Mouse (Mus musculus) liver, embryonic 11.5 days (tissue): ENCODE measurements at regions not wholly inside any gene's neighbourhood (a gene's known extent, or its start where the extent isn't known, plus 50 kb on each side); places are given as distances from the start of the nearest gene placed in this dataset.

Source experiments
- ATAC-seq: fragments of 200-750 bp; cut with Nextera tagmentation; replicated peaks from 2 replicates; pipeline ENCODE4 v1.8.0; 2017; ENCODE audit warnings: moderate number of reproducible peaks, mild to moderate bottlenecking, moderate TSS enrichment, moderate library complexity; ENCODE audit not compliant: low FRiP score
- DNase-seq: peaks from one replicate; pipeline ENCODE4 v3.0.0-alpha.2; 2017; ENCODE audit warnings: low spot score
- H3K27ac ChIP-seq: fragments of 300-500 bp; sonication (generic); 2 replicates; pipeline ENCODE4 v1.5.1; 2014; ENCODE audit warnings: mild to moderate bottlenecking, low read depth, low read length, control low read depth
- H3K27me3 ChIP-seq: fragments of 300-500 bp; sonication (generic); replicated peaks from 2 replicates; pipeline ENCODE4 v1.6.1; 2014; ENCODE audit warnings: low read length, mixed read lengths; ENCODE audit not compliant: control insufficient read depth, insufficient read depth
- H3K36me3 ChIP-seq: fragments of 300-500 bp; sonication (generic); 2 replicates; pipeline ENCODE4 v1.6.1; 2014; ENCODE audit warnings: mild to moderate bottlenecking, low read length, moderate library complexity, mixed read lengths; ENCODE audit not compliant: control insufficient read depth, insufficient read depth
- H3K4me1 ChIP-seq: fragments of 300-500 bp; sonication (generic); replicated peaks from 2 replicates; pipeline ENCODE4 v1.6.1; 2014; ENCODE audit warnings: low read length, mixed read lengths; ENCODE audit not compliant: control insufficient read depth, insufficient read depth
- H3K4me2 ChIP-seq: fragments of 300-500 bp; sonication (generic); 2 replicates; pipeline ENCODE4 v1.6.1; 2014; ENCODE audit warnings: mild to moderate bottlenecking, control low read depth, moderate library complexity
- H3K4me3 ChIP-seq: fragments of 300-500 bp; sonication (generic); 2 replicates; pipeline ENCODE4 v1.5.1; 2014; ENCODE audit warnings: low read depth, low read length, control low read depth
- H3K9ac ChIP-seq: fragments of 300-500 bp; sonication (generic); 2 replicates; pipeline ENCODE4 v1.6.1; 2014; ENCODE audit warnings: low read depth, low read length, control low read depth
- H3K9me3 ChIP-seq: fragments of 300-500 bp; sonication (generic); 2 replicates; pipeline ENCODE4 v1.6.1; 2016; ENCODE audit warnings: low read length, inconsistent platforms, mixed read lengths; ENCODE audit not compliant: control insufficient read depth
- WGBS: fragments of 180-500 bp; shearing (Covaris S2); extraction: QIAGEN DNeasy Blood & Tissue Kit; methylation state at CpG from one replicate; pipeline ENCODE4 v1.1.7; 2014; 5-methylcytosine and 5-hydroxymethylcytosine counted together

DNA sequence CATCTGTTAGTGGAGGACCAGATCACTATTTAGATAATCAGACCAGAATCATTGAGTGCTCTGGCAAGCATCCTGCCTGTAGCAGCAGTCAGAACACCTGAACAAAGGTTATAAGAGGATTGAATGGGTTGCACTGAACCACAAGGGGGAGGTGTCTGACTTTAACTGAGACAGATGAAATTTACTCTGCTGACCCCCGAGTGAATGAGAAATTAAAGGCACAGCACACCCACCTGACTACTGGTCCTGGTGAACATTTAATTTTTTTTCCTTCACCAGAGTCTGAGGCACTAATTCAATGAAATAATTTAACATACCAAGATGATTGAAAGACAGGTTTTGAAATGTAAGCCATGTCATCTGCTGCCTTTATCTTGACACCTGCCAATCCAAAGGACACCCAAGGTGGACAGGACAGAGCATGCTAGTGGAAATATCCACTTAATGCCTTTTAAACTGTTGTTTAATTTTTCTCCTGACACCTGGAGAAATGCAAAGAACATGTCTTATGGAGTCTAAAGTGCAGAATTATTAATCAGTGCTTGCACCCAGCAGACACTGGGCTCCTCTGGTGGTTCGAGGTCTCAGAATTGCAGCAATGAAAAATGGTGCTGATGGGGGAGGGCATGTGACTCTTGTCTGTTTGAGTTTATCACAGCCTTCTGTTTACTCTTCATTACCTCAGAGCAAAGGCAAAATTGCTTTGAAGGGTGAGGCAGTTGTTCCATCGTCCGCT, 265.0 kb downstream of the Cmpk2 start:
- H3K9ac ChIP-seq = no peak overlapping the region
- 44% methylated on average over 4 of the region's 4 CpGs for WGBS
- H3K4me3 ChIP-seq = no peak overlapping the region
- H3K27ac ChIP-seq = no peak overlapping the region
- H3K4me2 ChIP-seq = no peak overlapping the region
- H3K27me3 ChIP-seq = no peaks in the 10 kb centered on the region
- ATAC-seq = no peak
- no peak for DNase-seq
- H3K9me3 ChIP-seq = no peaks in the 10 kb centered on the region
- no peaks in the 10 kb centered on the region for H3K4me1 ChIP-seq
- no peaks in the 10 kb centered on the region for H3K36me3 ChIP-seq

DNA sequence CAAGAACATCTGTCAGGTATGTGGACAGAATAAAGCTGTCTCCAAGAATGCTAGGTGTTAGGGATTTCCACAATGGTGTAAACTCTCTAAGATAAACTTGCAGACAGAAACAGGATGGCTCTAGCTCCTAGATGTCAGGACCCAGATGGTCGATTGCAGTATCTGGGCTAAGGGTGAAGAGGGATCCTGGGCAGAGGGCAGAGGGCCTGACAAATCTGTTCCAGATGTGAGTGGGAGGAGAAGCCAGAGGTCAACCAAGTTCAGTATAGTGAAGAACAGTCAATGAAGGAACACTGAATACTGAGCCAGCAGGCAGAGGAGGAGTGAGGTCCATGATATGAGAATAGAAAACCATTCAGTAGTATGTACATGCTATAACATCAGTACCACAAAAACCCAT, 254.4 kb downstream of the Cmpk2 start:
- no peaks in the 10 kb centered on the region for H3K4me1 ChIP-seq
- no peak overlapping the region for H3K4me2 ChIP-seq
- H3K9me3 ChIP-seq = no peaks in the 10 kb centered on the region
- DNase-seq (no peak), ATAC-seq (no peak)
- no peak overlapping the region for H3K9ac ChIP-seq
- 32% methylated on average over 1 of the region's 1 CpGs for WGBS
- no peaks in the 10 kb centered on the region for H3K27me3 ChIP-seq
- no peak overlapping the region for H3K4me3 ChIP-seq
- H3K36me3 ChIP-seq = no peaks in the 10 kb centered on the region
- H3K27ac ChIP-seq = no peak overlapping the region

DNA sequence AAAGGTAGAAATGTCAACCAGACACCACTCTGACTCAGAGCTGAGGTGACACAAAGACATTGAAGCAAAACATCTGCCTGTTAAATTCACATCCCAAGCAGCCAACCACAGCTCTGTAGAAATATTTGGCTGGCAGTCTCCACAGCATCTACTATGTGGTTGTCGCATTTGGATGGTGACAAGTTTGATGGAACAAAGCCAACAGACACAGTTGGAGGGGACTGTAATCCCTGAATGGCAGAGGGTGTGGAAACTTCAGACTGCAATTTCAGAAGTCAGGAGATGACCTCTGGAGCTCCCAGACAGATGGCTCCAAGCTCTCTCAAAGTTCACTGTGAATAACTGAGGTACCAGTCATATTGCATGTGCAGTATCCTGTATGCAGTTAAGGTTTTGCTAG, 229.8 kb downstream of the Cmpk2 start:
- no peaks in the 10 kb centered on the region for H3K36me3 ChIP-seq
- H3K4me1 ChIP-seq = no peaks in the 10 kb centered on the region
- H3K9me3 ChIP-seq = no peaks in the 10 kb centered on the region
- no peak overlapping the region for H3K9ac ChIP-seq
- 81% methylated on average over 1 of the region's 1 CpGs for WGBS
- no peak overlapping the region for H3K4me3 ChIP-seq
- DNase-seq (no peak), ATAC-seq (no peak)
- no peaks in the 10 kb centered on the region for H3K27me3 ChIP-seq
- no peak overlapping the region for H3K27ac ChIP-seq
- no peak overlapping the region for H3K4me2 ChIP-seq

DNA sequence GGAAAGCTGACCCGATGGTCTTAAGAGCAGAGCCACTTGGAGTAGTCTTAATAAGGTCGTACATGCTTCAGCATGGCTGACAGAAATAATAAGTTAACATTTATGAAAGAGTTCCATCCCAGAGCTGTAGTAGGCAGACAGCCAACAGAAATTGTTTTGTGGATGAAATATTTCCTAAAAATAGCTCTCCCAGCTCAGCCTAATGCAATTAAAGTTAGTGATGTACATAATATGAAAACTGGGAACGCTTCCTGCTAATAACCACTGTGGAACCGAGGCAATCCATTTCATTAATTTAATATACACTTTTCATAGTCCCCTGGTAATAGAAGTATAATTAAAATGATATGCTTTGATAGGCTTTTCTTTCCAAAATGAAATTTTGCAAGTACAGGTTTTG, 219.0 kb downstream of the Cmpk2 start:
- no peak for DNase-seq
- no peaks in the 10 kb centered on the region for H3K4me1 ChIP-seq
- no peak overlapping the region for H3K4me3 ChIP-seq
- no peak overlapping the region for H3K27ac ChIP-seq
- H3K9me3 ChIP-seq = no peaks in the 10 kb centered on the region
- H3K9ac ChIP-seq = no peak overlapping the region
- 83% methylated on average over 4 of the region's 4 CpGs for WGBS
- no peaks in the 10 kb centered on the region for H3K27me3 ChIP-seq
- no peak for ATAC-seq
- H3K4me2 ChIP-seq = no peak overlapping the region
- H3K36me3 ChIP-seq = no peaks in the 10 kb centered on the region

DNA sequence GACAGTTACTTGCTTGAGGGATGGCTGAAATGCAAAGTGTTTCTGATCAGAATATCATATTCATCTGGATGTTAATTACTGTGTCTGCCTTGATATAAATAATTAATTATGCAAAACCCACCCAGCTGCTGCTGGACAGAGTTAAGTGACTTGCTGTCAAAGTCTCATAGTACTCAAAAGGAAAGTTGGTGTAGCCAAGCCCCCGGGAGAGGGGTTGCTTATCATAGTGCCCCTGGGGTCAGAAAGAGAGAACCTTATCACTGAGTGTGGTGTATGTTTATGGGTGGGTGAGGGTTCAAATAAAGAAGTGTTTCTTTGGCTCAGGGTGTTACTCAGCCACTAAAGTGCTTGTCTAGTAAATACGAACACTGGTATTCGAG, 211.6 kb downstream of the Cmpk2 start:
- ATAC-seq (no peak), DNase-seq (no peak)
- H3K27ac ChIP-seq = no peak overlapping the region
- H3K36me3 ChIP-seq = no peaks in the 10 kb centered on the region
- no peak overlapping the region for H3K4me2 ChIP-seq
- no peaks in the 10 kb centered on the region for H3K27me3 ChIP-seq
- H3K9me3 ChIP-seq = no peaks in the 10 kb centered on the region
- no peaks in the 10 kb centered on the region for H3K4me1 ChIP-seq
- H3K9ac ChIP-seq = no peak overlapping the region
- H3K4me3 ChIP-seq = no peak overlapping the region
- 42% methylated on average over 3 of the region's 3 CpGs for WGBS

DNA sequence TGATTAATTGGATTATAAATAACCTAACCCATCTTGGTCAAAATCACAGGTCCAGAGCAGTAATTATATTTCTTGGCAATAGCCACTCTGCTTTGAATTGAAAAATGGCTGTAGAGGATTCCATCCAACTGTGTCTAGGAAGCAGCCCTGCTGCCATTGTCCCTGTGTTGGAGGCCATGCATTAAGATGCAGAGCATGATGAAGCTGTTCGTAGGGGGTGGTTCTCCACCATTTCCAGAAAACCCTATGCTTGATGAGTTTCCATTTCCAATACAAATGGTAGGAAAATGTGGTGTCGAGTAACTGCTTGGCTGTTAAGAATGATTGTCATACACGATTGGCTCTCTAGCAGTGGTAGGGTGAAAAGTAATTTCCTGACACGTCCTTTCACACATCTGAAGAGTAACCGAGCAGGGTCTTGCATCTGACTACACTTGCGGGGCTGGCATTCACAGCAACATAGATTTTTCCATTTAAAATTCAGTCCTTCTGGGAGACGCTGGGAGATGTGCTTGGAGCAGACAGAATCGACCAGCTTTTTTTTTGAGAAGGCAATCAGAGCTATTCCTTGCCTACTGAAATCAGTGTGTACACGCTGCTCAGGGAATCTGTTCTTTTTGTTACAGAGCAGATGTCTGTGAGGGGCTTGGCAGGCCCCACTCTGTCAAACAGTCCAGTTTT, 211.0 kb downstream of the Cmpk2 start:
- Histone ChIP-seq H3K4me3 (no peak overlapping the region), H3K9ac (no peak overlapping the region), H3K27me3 (no peaks in the 10 kb centered on the region), H3K36me3 (no peaks in the 10 kb centered on the region), H3K4me1 (no peaks in the 10 kb centered on the region), H3K4me2 (no peak overlapping the region), H3K27ac (no peak overlapping the region), H3K9me3 (no peaks in the 10 kb centered on the region)
- DNase-seq = no peak
- no peak for ATAC-seq
- WGBS = 71% methylated on average over 9 of the region's 9 CpGs

DNA sequence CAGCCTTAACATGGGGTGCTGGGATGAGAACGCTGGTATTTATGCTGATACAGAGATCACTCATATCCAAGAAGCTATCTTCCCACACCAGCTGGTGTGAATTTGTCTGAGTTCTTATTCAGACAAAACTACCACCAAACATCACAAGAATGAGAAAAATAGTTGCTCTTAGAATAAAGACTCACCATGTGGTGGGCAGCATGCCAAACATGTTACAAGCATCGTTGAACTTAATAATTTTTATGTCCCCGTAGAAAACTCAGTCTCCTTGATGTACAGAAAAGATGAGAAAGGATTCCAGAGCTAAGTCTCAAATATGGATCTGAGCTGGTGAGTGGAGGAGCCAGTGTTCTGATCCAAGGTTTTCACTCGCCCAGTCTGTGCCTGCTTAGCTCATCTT, 196.5 kb downstream of the Cmpk2 start:
- Histone ChIP-seq H3K9me3 (no peaks in the 10 kb centered on the region), H3K4me2 (no peak overlapping the region), H3K36me3 (no peaks in the 10 kb centered on the region), H3K9ac (no peak overlapping the region), H3K4me3 (no peak overlapping the region), H3K27ac (no peak overlapping the region), H3K27me3 (no peaks in the 10 kb centered on the region), H3K4me1 (no peaks in the 10 kb centered on the region)
- DNase-seq (no peak), ATAC-seq (no peak)
- WGBS = 77% methylated on average over 4 of the region's 4 CpGs

DNA sequence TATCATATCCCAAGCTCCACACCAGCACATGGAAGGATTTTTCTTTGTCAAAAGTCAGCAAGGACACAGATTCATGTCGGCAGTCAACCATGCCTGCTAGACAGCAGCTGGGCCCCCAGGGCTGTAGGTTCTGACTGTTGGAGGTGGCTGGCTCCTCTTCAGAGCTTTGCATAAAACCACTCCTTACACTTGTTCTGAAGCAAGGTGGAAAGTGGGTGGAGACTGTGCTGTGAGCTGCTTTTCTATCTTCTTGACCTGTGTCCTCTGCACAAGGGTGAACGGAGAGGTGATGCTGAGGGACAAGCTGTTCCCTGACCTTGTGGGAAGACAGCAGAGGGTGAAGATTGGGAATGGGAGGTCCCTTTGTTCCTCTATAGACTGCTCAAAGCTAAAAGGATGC, 185.2 kb downstream of the Cmpk2 start:
- no peak overlapping the region for H3K9ac ChIP-seq
- ATAC-seq (no peak), DNase-seq (no peak)
- no peaks in the 10 kb centered on the region for H3K36me3 ChIP-seq
- H3K27me3 ChIP-seq = no peaks in the 10 kb centered on the region
- H3K4me2 ChIP-seq = no peak overlapping the region
- 79% methylated on average over 2 of the region's 2 CpGs for WGBS
- no peaks in the 10 kb centered on the region for H3K4me1 ChIP-seq
- H3K4me3 ChIP-seq = no peak overlapping the region
- H3K9me3 ChIP-seq = no peaks in the 10 kb centered on the region
- H3K27ac ChIP-seq = no peak overlapping the region

DNA sequence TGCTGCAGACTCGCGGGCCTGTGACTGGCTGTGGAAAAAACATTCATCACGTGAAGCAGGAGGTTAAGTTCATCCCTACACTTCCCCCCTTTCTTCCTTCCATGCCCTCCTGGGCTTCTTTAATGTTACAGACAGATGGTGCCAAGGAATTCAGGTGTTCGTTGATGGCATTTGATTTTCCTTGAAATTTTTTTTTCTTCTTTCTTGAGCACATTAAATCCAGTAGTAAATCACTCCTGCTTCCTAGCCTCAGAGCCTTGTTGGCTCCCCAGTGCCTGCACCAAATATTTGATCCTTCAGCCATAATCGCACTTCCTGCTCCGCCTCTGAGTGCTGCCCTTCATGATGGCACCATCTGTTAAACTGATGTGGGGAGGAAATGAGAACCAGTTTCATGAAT, 184.8 kb downstream of the Cmpk2 start:
- no peaks in the 10 kb centered on the region for H3K9me3 ChIP-seq
- no peak overlapping the region for H3K4me2 ChIP-seq
- no peaks in the 10 kb centered on the region for H3K4me1 ChIP-seq
- H3K27me3 ChIP-seq = no peaks in the 10 kb centered on the region
- no peak for DNase-seq
- H3K4me3 ChIP-seq = no peak overlapping the region
- no peak overlapping the region for H3K27ac ChIP-seq
- WGBS = 69% methylated on average over 6 of the region's 6 CpGs
- no peak overlapping the region for H3K9ac ChIP-seq
- ATAC-seq = no peak
- H3K36me3 ChIP-seq = no peaks in the 10 kb centered on the region
